Mouse (Mus musculus) ovary, postnatal 36 days (tissue): Measurements from ENCODE around the gene Glcci1.
A peak's percentile ranks its signal among the peaks of the same experiment; 100 is the strongest.
"Not testable (repeated sequence)": the region's sequence is repeated elsewhere in the genome, so short reads cannot be mapped to it uniquely, and the experiment has no call there.

Source experiments
- DNase-seq: peaks from one replicate; pipeline ENCODE4 v3.0.0; 2022; ENCODE audit warnings: low spot score, mixed read lengths

Gene Glcci1

DNA sequence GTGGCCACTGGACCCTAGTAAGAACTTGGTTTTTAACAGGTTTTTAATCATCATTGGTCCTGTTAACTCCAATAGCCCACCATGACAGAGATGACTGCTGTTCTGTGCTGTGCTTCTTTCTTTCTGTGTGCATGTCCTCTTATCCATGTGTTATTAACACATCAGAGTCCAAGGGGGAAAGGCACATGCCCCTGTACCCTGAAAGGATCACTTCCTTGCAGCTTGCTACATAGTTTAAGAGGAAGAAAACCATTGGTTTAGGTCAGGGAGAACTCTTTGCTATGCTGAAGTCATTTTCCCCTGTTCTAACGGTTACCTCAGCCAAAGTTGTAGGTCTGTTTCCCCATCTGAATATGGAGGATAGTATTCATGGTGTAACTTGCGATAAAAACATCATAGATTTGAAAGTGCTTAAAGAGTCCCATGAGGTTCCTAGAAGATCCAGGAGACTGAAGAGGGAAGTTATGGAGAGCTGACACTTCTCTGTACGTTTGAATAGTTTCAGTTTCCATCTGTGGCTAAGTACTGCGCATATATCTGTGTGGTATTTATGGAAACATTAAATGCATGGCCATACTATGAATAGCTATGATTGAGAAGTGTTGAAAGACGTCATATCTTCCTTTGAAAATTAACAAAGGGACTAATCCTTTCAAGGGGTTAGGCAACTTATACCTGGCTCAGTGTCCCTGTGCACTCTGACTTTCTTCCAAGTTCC is 14.1 kb upstream of the Glcci1 start:
- DNase-seq, result no peak

DNA sequence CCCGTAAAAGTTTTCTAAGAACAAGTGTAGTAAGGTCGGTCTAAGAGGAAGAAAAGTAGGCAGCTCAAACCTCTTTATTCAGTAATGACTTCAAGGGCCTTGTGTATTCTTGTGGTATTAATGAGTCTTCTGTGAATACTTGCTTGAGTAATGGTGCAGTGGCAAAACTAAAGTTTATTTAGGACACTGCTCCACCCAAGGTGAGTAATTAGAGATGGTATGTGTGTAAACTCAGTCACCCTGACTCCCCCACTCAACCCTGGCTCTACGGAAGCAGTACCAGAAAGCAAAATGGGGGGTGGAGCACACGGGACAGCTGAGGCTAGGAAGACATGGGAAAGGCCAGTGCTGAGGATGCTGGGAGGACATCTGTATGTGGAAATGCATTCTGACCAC is 13.6 kb upstream of the Glcci1 start:
- DNase-seq, result no peak

DNA sequence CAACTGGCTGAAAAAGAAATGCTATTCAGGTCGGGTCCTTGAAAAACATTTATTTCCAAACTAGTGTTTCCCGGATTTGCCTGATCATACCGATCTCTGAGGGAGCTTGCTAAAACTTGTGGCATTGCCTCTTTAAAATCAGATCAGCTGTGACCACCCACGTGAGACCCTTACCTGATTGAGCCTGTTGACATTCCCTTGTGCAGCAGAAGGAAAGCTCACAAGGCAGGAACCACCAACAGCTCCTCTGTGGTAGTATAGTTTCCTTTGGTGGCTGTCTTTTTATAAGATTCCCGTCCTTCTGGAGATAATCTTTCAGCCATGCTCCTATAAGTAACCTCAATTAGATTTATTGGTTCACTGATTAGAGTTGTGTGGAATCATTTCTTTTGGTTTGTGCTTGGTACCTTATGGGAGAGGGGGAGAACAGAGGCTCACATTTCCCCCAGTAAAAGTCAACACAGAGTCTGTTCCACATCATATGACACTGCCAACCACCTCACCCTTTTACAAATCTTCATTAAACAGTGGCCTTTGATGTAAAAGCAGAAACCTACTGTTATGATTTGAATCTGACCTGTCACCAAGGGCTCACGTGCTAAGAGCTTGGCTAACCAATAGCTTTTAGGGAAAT is 12.0 kb upstream of the Glcci1 start:
- no peak for DNase-seq

DNA sequence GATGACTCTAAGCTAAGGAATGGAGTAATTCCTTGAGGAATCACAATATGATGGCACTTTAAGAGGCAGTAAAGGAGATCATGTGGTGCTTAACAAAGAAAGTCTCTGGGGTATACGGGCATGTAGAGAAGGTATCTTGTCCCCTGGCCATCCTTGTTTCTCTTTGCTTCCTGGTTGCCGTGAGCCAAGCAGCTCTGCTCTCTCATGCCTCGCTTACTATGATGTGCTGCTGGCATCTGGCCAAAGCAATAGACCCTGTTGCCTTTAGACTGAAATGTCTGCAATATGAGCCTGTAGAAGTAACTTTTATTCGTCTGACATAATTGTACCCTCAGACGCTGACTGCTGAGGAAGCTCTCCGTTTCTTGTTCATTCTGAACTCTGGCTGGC is 11.5 kb upstream of the Glcci1 start:
- no peak for DNase-seq

DNA sequence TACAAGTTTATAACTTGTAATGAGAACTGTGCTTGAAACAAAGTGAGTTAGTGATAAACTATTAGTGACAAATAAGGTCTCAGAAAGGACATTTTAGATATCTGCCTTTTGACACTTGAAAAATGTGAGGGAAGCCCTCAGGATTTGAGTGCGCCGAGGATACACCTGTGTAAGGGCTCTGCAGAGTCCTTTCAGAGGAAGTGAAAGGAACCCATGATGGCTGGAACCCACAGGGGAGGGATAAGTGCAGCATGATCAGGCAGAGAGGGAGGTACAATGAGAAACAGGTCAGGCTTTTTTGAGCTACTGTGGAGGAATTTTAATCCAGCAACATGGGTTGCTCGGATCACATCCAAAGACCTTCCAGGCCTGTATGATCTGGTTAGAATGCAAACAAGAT is 10.4 kb upstream of the Glcci1 start:
- no peak for DNase-seq

DNA sequence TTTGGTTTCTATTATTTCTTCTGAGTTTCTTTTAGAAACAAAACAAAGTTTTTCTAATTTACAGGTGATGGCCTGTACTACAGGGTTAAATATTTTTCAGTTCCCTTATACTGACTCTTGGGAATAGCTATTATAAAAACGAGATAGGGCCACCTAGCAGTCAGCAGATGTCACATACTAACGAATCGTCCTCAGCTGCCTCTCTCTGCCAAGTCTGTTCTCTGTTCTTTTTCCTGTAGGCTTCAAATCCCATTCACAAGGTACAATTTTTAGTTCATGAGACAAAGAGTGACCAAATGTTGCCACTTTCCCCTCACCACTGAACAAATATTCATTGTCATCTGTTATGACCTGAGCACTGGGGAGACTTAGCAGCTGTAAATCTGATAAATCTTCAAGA is 5.4 kb upstream of the Glcci1 start:
- DNase-seq, result no peak

DNA sequence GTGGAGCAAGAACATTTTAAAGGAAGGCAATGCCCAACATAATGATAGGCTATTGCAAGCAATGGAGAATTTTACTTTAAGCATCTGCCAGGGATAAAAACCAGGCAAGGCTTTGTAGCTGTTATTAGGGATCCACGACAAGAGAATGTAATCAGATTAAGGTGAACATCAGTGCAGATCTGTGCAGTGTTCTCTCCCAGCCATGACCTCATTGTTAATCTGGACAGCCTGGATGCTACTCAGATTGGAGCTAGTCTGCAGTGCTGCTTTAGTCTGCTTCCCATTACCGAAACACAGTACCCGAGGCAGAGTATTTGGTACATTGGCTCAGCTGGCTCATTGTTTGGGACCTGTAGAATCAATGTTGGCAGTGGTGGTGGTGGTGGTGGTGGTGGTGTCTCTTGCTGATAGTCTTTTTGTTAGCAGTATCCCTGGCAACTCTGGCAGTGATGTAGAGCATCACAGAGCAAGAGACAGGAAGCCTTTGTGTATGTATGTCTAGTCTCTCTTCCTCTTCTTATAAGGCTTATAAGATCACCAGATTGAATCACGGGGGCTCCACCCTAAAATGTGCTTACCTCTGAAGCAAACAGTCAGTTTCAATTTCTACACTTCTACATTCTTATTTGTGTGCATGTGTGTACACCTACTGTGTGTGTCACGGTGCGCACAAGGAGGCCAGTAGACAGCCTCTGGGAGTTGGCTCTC is 4.7 kb upstream of the Glcci1 start:
- DNase-seq, result no peak

DNA sequence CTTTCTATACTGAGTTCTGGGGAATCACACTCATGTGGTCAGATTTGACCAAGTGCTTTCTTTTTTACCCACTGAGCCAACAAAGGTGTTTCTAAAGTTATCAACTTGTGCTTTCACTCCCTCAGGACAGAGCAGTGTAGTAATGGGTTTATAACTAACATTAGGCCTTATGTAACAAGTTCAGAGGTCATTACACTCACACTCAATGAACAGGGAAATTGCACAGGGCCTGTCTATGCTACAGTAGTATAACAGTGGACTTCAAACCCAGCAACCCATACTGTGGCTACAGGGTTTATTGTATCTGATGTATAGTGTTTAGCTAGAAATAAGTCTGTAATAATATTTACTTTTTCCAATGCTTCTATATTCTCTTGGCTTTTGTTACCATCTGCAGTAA is 2.8 kb upstream of the Glcci1 start:
- no peak for DNase-seq

DNA sequence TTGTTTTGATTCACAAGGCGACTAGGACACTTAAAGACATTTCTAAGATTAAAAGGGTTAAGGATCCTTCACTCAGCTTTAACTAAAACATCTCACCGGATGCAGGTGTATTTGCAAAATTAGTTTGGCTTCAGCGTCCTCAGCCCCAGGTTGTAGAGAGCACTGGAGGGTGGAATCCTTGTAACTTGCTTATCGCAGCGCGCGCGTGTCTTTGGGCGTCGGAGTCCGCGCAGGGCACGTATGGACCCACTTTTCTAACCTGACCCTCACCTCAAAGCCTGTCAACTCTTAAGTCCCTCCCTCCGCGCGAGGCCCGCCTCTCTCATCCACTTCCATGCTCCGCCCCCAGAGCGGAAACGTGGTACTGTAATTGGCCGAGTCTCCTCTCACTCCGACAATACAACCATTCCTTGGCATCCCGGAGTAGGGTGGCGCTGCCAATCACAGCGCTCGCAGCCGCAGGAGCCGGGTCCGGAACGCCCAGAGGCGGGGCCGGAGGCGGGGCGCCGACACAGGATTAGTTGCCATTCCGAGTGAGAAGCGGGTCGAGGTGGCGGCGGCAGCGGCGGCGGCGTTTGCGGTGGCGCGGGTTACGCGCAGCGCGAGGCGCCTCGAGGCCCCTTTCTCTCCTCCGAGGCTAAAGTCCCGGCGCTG is 390 bp upstream of the Glcci1 start:
- peak; percentile 99 for DNase-seq

DNA sequence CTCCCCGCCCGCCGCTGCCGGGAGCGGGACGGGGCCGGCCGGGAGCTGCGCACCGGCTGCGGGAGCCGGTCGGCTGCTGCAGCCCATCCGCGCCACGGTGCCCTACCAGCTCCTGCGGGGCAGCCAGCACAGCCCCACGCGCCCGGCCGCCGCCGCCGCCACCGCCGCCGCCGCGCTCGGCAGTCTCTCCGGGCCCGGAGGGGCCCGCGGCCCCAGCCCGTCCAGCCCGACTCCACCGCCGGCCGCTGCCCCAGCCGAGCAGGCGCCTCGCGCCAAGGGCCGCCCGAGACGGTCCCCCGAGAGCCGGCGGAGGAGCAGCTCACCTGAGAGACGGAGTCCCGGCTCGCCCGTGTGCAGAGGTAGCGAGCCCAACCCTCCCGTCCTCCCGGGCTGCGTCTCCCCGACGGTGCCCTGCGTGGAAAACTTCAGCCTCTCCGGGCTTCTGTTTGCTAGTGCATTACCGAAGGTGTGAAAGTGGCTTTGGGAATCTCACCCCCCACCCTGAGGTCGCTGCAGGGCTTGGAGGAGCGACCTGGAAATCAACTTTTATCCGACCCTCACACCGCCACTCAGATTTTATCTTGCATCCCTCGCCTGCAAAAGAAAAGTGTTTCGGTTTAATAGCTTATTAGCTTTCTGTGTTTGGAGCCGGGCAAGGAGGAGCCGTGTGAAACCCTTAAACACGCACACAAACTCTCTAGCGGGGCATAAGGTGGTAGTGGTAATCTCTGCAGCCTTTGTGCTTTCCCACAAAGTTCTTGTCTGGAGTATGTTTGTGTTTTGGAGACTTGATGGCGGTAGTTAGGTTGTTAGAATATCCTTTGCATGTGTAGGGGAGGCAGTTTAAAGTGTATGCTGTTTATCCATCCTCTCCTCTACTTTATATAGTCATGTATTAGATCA is 812 bp downstream of the Glcci1 start:
- DNase-seq, result peak; percentile 52

DNA sequence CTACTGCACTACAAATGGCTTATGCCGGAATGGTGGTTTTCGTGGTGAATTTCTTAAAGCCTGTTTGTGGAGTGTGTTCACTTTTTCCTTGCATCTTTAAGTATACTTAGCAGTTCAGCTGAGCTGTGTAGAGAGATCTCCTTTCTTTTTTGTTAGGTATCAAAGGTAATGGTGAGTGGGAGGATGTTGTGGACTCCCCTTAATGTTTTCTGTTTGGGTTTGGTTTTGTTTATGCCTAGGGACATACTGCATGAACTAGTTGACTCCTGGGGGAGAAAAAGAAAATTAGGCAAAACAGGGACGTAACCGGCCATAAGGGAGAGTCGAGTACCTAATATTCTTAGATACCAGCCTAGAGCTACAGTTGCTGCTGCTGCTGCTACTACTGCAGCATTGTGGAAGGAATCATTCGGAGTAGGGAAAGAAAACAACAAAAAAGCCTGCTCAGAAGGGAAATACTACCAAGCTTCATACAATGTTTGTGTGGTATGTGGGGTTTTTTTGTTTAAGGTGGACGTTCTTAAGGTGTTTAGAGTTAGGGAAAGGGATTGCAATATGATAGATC is 1.5 kb downstream of the Glcci1 start:
- no peak for DNase-seq

DNA sequence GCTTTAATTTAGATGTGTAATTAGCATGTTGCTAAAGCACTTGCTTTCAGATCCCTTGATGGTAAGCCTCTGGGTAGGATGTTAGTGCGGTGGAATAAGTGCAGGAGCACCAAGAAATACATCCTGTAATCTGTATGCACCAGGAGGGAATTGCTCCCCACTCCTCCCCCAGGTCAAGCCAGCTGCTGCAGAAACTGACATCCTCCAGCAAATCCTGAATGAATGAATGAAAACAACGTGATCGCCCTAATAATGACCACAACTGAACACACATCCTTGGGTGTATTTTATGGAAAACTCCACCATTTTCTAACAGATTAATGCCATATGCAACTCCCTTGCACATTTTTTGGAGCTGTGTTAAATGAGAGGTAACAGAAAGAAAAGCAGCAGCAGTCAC is 2.0 kb downstream of the Glcci1 start:
- DNase-seq, result no peak

DNA sequence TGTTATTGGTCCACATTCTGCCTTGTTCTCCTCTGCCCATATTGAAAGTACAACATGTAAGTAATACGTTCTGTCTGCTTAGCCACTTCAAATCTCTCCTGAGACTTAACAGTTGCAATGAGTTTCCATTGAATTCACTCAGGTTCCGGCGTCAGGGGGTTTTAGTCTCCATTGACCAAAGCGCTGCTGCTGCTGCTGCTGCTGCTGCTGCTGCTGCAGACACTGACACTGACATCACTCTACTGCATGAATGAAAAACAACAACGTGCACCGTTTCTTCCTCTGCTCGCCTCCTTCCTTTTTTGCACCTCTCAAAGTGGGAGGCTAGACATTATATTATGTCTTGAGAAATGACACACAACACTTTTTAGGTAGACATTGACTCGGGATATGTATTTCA is 3.0 kb downstream of the Glcci1 start:
- DNase-seq, result no peak

DNA sequence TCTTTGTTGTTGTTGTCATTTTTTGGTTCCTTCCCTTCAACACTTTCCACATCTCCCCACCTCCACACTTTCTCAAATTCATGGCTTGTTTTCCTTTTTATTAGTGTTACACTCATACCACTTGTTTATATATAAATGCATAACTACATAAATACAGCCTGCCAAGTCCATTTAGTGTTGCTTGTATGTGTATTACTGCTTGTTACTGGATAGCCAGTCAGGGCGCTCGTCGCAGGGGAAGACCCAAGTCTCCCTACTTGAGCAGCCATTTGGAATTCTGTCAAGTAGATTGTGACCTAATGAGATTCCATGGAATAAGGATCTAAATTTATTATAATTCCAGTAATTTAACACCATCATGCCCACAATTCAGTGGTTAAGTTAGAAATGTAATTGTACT is 10.3 kb downstream of the Glcci1 start:
- no peak for DNase-seq

DNA sequence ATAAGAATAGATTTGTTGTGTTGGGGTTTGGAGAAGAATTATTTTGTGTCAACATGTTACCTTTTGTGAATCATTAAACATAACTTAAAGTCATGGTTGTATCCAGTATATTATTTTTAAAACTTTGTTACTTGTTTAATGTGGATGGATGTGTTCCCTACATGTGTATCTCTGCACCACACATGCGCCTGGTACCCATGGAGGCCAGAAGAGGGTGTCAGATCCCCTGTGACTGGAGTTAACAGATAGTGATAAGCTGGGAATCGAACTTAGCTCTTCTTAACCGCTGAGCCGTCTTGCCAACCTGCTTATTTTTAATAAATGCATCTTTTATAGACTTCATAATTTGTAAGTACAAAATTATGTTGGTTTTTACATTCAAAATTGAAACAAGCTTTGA is 11.8 kb downstream of the Glcci1 start:
- DNase-seq, result no peak

DNA sequence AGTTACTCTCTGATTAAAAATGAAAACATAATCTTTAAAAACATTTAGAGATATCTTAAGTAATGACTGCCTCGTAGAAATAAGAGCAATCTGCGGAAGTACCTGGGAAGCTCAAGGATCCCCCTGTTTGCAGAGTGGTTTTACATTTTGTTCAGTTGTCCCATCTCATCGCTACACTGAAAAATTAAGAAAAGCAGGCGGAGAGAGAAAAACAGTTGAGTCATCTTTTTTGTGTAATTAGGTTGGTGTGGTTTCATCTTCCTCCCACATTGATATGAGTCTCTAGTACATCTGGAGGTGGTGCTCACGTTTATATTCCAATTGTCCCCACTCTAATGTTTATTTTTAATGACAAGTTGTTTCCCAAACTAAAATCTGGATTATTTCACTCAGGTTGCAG is 15.3 kb downstream of the Glcci1 start:
- no peak for DNase-seq

DNA sequence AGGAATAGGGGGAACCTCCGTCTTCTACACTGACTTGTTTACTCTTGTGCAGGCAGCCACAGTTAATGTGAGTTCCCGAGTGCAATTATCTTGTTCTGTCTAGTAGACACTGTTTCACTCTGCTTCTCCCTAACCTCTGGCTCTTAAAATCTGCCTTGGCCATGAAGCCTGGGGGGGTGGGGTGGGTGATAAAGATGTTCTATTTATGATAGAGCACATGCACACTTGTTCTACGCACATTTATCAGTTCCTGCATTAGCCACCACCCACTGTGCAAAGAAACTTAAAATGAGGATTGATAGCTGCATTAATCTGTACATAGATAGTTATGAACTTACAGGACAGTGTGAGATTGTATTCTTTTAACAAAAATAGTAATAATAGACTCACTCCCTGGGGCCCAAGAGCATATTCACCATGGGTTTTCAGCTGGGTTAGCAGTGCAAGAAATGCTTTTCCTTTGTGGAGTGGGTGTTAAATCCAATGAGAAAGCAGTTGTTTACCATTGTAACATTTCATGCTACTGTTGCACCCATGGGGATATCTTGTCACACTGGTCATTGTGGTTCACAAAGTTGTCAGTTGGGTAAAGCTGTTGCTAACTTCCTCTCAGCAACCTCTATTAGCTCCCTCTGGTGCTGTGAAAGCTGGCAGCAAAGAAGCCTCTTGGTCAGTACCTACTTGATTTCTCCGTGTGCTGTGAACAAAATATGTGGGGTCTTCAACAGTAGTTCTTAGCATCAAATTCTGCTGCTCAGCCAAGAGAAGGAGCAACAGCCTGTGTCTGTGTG is 21.9 kb downstream of the Glcci1 start:
- DNase-seq, result no peak

DNA sequence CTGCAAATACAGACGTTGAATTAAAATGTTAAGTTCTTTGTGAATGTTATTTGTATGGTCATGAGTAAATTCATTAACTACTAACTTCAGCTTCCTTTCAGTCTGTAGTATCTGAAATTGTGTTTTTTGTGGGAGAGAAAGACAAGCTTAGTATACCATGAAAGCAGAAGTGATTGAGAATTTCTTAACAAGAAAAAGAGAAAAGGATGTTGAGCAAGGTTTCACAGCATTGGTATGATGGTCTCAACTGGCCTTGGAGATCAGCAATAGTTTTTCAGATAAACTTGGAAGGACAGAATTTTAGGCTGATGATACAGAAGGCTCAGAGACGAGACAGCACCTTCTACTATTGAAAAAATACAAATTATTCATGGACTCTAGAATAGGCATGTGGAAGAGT is 27.5 kb downstream of the Glcci1 start:
- DNase-seq, result no peak

DNA sequence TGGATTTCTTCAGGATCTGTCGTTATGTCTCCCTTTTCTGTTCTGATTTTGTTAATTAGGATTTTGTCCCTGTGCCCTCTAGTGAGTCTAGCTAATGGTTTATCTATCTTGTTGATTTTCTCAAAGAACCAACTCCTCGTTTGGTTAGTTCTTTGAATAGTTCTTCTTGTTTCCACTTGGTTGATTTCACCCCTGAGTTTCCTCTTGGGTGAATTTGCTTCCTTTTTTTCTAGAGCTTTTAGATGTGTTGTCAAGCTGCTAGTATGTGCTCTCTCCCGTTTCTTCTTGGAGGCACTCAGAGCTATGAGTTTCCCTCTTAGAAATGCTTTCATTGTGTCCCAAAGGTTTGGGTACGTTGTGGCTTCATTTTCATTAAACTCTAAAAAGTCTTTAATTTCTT is 32.1 kb downstream of the Glcci1 start:
- DNase-seq, result not testable (repeated sequence)

DNA sequence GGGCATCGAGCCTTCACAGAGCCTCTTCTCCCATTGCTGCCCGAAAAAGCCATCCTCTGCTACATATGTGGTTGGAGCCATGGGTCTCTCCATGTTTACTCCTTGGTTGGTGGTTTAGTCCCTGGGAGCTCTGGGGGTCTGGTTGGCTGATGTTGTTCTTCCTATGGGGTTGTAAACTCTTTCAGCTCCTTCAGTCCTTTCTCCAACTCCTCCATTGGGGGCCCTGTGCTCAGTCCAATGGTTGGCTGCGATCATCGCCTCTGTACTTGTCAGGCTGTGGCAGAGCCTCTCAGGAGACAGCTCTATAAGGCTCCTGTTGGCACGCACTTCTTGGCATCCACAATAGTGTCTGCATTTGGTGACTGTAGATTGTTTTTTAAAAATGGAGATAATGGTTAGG is 35.4 kb downstream of the Glcci1 start:
- no peak for DNase-seq

DNA sequence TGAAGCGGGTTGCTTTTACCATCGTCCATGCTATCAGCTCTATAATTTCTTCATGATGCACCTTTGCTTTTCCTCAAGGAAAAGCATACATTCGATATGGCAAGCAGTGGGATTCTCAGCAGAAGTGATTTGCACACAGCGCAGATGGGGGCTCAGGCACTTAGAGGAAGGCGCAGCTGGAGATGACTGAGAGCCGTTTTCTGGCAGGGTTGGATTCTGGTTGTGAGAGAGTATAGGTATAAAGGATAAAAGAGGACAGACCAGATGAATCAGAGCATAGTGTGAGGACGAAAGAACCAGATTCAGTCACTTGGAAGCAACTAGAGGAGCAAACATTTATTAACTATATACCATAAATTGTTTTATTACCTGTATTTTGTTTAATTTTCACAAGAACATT is 36.4 kb downstream of the Glcci1 start:
- no peak for DNase-seq
